9 mouse cellular contexts compared by ENCODE assay signal in the genomic region with DNA sequence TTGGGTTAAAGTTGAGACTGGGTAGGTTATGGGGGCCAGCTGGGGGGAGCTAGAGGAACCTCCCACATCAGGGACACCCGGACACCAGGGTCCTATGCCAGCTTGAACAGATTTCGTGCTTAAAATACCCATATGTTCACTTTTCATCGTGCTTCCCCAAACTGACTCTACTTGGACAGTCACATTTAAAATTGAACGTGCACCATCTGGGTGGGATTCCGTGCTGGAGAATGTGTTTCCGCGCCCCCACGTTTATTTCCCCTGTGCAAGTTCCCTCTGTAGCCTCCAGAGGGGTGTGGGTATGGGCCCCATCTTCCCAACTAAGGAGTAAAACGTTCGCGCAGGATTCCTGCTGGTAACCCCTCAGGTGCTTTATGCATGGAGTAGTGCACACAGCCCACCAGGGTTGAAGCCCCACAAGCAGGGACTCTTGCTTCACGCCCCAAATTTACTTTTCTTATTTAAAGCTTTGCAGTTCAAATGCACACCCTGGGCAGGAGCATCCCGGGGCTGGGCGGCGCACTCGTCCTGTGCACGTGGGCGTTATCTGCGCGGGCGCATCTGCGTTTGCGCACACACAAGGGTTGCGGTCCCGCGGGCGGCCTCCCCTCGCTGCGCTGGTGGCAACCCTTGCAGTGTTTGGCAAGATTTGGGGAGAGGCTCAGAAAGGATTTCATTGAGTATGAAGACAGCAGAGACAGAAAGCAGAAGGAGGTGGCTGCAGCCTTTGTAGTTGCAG. TPM values are rescaled to one million over a fixed set of nuclear protein-coding genes. Genes with fewer than 3 reads are reported as not detected.
DNase-seq lines count a peak whose midpoint lies in the region; ATAC-seq and TF ChIP-seq lines count a peak whose summit lies in the region.
"Had no signal": no experiment of that assay in that cellular context is flagged by ENCODE, and none has a peak within 500 bp of the region (broad histone marks: within the 10 kb centered on the region; RNA-seq: fewer than 3 reads in every experiment).

No protein-coding gene starts in this region.

- peak overlapping the region; percentile 32 for H3K4me3 ChIP-seq in kidney, embryonic 16.5 days (ENCODE audit: low read length)
- H3K4me3 ChIP-seq in embryonic facial prominence, embryonic 15.5 days (replicated peaks) = peak overlapping the region; percentile 43
- peak overlapping the region; percentile 31; the same call in 1 of the 2 replicates for H3K4me3 ChIP-seq in layer of hippocampus, adult 2 months
- peak overlapping the region; percentile 25 for H3K4me3 ChIP-seq in neural tube, embryonic 13.5 days

- ATAC-seq in kidney, embryonic 16.5 days (ENCODE audit: low FRiP score, low TSS enrichment) = no peak
- no peak for ATAC-seq in embryonic facial prominence, embryonic 15.5 days (ENCODE audit: insufficient number of reproducible peaks, low FRiP score, low TSS enrichment, low read depth)
- no peak for ATAC-seq in neural tube, embryonic 13.5 days (ENCODE audit: low read depth)
- ATAC-seq: Patski had no signal

- no peaks in the 10 kb centered on the region for H3K36me3 ChIP-seq in kidney, embryonic 16.5 days (ENCODE audit: insufficient read depth, low read length)
- H3K36me3 ChIP-seq in embryonic facial prominence, embryonic 15.5 days = no peaks in the 10 kb centered on the region
- H3K36me3 ChIP-seq in neural tube, embryonic 13.5 days = no peaks in the 10 kb centered on the region

- DNase-seq in kidney, postnatal 36 days = no peak
- DNase-seq in layer of hippocampus, adult 2 months (ENCODE audit: low spot score in 2 of 2) = peak; percentile 22 to 23
- no peak for DNase-seq in adrenal gland, postnatal 36 days
- DNase-seq in kidney, adult 9 months = no peak
- no peak for DNase-seq in kidney, adult 11 months

- H3K4me1 ChIP-seq in kidney, embryonic 16.5 days (ENCODE audit: insufficient read depth, low read length) = peaks cover 12% of the 10 kb centered on the region
- peaks cover 24% of the 10 kb centered on the region for H3K4me1 ChIP-seq in embryonic facial prominence, embryonic 15.5 days
- peaks cover 26% of the 10 kb centered on the region for H3K4me1 ChIP-seq in neural tube, embryonic 13.5 days (replicated peaks)

- peak overlapping the region; percentile 79 for H3K4me2 ChIP-seq in kidney, embryonic 16.5 days (replicated peaks; ENCODE audit: low read depth, low read length)
- H3K4me2 ChIP-seq in embryonic facial prominence, embryonic 15.5 days (replicated peaks) = peak overlapping the region; percentile 77
- H3K4me2 ChIP-seq in neural tube, embryonic 13.5 days = peak overlapping the region; percentile 44

- TF ChIP-seq CTCF in layer of hippocampus, adult 2 months (conservative IDR thresholded peaks at IDR 0.05) = peak; percentile 30; the same call in 1 of the 2 replicates

- H3K9me3 ChIP-seq in kidney, embryonic 16.5 days (ENCODE audit: low read length) = no peaks in the 10 kb centered on the region
- H3K9me3 ChIP-seq in embryonic facial prominence, embryonic 15.5 days (replicated peaks) = no peaks in the 10 kb centered on the region
- H3K9me3 ChIP-seq in neural tube, embryonic 13.5 days = no peaks in the 10 kb centered on the region

- peaks cover 41% of the 10 kb centered on the region for H3K27me3 ChIP-seq in kidney, embryonic 16.5 days (ENCODE audit: insufficient read depth, low read length)
- H3K27me3 ChIP-seq in embryonic facial prominence, embryonic 15.5 days = peaks cover 46% of the 10 kb centered on the region
- peaks cover 54% of the 10 kb centered on the region for H3K27me3 ChIP-seq in neural tube, embryonic 13.5 days
- H3K27me3 ChIP-seq: Patski had no signal

- no peak overlapping the region for H3K9ac ChIP-seq in kidney, embryonic 16.5 days (replicated peaks; ENCODE audit: low read length)
- no peak overlapping the region for H3K9ac ChIP-seq in embryonic facial prominence, embryonic 15.5 days
- no peak overlapping the region for H3K9ac ChIP-seq in neural tube, embryonic 13.5 days

- WGBS in kidney, embryonic 16.5 days = 3% methylated on average over 29 of the region's 29 CpGs
- 2% methylated on average over 29 of the region's 29 CpGs for WGBS in embryonic facial prominence, embryonic 15.5 days
- WGBS in neural tube, embryonic 13.5 days = 3% methylated on average over 29 of the region's 29 CpGs

- no peak overlapping the region for H3K27ac ChIP-seq in kidney, embryonic 16.5 days (ENCODE audit: low read length)
- no peak overlapping the region for H3K27ac ChIP-seq in embryonic facial prominence, embryonic 15.5 days (replicated peaks)
- no peak overlapping the region for H3K27ac ChIP-seq in layer of hippocampus, adult 2 months
- H3K27ac ChIP-seq in neural tube, embryonic 13.5 days (replicated peaks) = no peak overlapping the region

RNA-seq across cellular contexts. Expression of gene Gm5800, which starts 21.6 kb away (rescaled TPM):
- not detected in 2 replicates for polyA plus RNA-seq in kidney, embryonic 16.5 days (2015; fragmentation: Nextera tagmentation; extraction: Ambion mirVana)
- not detected in 2 replicates for polyA plus RNA-seq in embryonic facial prominence, embryonic 15.5 days (2015; fragmentation: Nextera tagmentation; extraction: Ambion mirVana)
- not detected for total RNA-seq in layer of hippocampus, adult 2 months (2021)
- polyA plus RNA-seq in neural tube, embryonic 13.5 days (2015; fragmentation: Nextera tagmentation; extraction: Ambion mirVana) = not detected in 2 replicates
- total RNA-seq in adrenal gland, postnatal 36 days (2021) = not detected
- polyA plus RNA-seq: Patski had no signal

RNA-seq across cellular contexts. Expression of gene Ang4, which starts 34.8 kb away (rescaled TPM):
- not detected in 2 replicates for polyA plus RNA-seq in kidney, embryonic 16.5 days (2015; fragmentation: Nextera tagmentation; extraction: Ambion mirVana)
- not detected in 2 replicates for polyA plus RNA-seq in embryonic facial prominence, embryonic 15.5 days (2015; fragmentation: Nextera tagmentation; extraction: Ambion mirVana)
- not detected for total RNA-seq in layer of hippocampus, adult 2 months (2021)
- polyA plus RNA-seq in neural tube, embryonic 13.5 days (2015; fragmentation: Nextera tagmentation; extraction: Ambion mirVana) = not detected in 2 replicates
- total RNA-seq in adrenal gland, postnatal 36 days (2021) = under 1 TPM in 1 of 2 experiments, not detected in 1; 0.46 TPM
- polyA plus RNA-seq: Patski had no signal

RNA-seq across cellular contexts. Expression of gene Gm17079, which starts 43.3 kb away (rescaled TPM):
- polyA plus RNA-seq in kidney, embryonic 16.5 days (2015; fragmentation: Nextera tagmentation; extraction: Ambion mirVana) = not detected in 2 replicates
- polyA plus RNA-seq in embryonic facial prominence, embryonic 15.5 days (2015; fragmentation: Nextera tagmentation; extraction: Ambion mirVana) = not detected in 2 replicates
- total RNA-seq in layer of hippocampus, adult 2 months (2021) = not detected
- not detected in 2 replicates for polyA plus RNA-seq in neural tube, embryonic 13.5 days (2015; fragmentation: Nextera tagmentation; extraction: Ambion mirVana)
- total RNA-seq in adrenal gland, postnatal 36 days (2021) = not detected
- polyA plus RNA-seq: Patski had no signal

Comparison
In these comparisons a context has a peak if more than half of its experiments do, and no peak if none do; other contexts are left out.
1. DNase-seq: peak in layer of hippocampus, adult 2 months (2 of 2); none in kidney, postnatal 36 days (0 of 2), adrenal gland, postnatal 36 days (0 of 2), kidney, adult 9 months (single experiment) and kidney, adult 11 months (single experiment).
2. Peak in every context shown above with its lines, with median percentiles within 50 percentile points of each other: H3K4me2 ChIP-seq and H3K4me3 ChIP-seq.